Mouse (Mus musculus) T-helper 1 cell (primary cell): ENCODE results near the gene Olfr661.

ENCODE experiments used
- in situ Hi-C: fragments of 300-600 bp; cut with MboI, MseI; formaldehyde crosslinking; loops from one replicate; pipeline ENCODE4 v1.15.1; 2025; ENCODE audit warnings: high pct_unique_total_duplicates

Gene Olfr661

GRCm38 (mm10) chr7:104686201-104686600, at the start of gene Olfr661:
Olfr661 (plus strand) TSS chr7:104686501.
- in situ Hi-C loops = no loop called here

GRCm38 (mm10) chr7:104646841-104647482, 39.3 kb upstream of the Olfr661 start, which contains the start of gene Olfr658:
Olfr658 (minus strand) TSS chr7:104647305.
- in situ Hi-C loops = no loop called here

- in situ Hi-C loops = no loop called here
Observed at GRCm38 (mm10) chr7:104666453-104666852, 19.8 kb upstream of the Olfr661 start, which contains the start of gene Olfr659. Olfr659 (plus strand) TSS chr7:104666753.
